Mouse (Mus musculus) kidney, adult 2 months (tissue): ENCODE data around the gene Klk15. TPM values are rescaled to one million over a fixed set of nuclear protein-coding genes. Genes with fewer than 3 reads are reported as not detected.
"Not testable (repeated sequence)": the region's sequence is repeated elsewhere in the genome, so short reads cannot be mapped to it uniquely, and the experiment has no call there.

ENCODE experiments used
- DNase-seq: peaks from one replicate; pipeline ENCODE4 v3.0.0; 2021
- H3K27ac ChIP-seq: fragments of 200-500 bp; 2 replicates; pipeline ENCODE4 v1.5.1; 2012; ENCODE audit warnings: low read depth, low read length, control low read depth, inconsistent platforms; ENCODE audit not compliant: insufficient read depth
- H3K27me3 ChIP-seq: fragments of 200-500 bp; replicated peaks from 2 replicates; pipeline ENCODE4 v1.6.1; 2012; ENCODE audit warnings: mild to moderate bottlenecking, moderate library complexity, low read length, inconsistent platforms; ENCODE audit not compliant: control insufficient read depth, insufficient read depth
- H3K36me3 ChIP-seq: fragments of 200-500 bp; 2 replicates; pipeline ENCODE4 v1.6.1; 2012; ENCODE audit warnings: mild to moderate bottlenecking, moderate library complexity, low read length, inconsistent platforms; ENCODE audit not compliant: control insufficient read depth, insufficient read depth
- H3K4me1 ChIP-seq: fragments of 200-500 bp; 2 replicates; pipeline ENCODE4 v1.6.1; 2011; ENCODE audit warnings: low read length; ENCODE audit not compliant: control insufficient read depth, insufficient read depth
- H3K4me3 ChIP-seq: fragments of 200-500 bp; 2 replicates; pipeline ENCODE4 v1.5.1; 2011; ENCODE audit warnings: mild to moderate bottlenecking, low read depth, low read length, control low read depth; ENCODE audit not compliant: insufficient read depth
- CTCF ChIP-seq: fragments of 200-500 bp; conservative IDR thresholded peaks from 2 replicates; pipeline ENCODE4 v1.5.1; 2011; ENCODE audit warnings: low read depth, mild to moderate bottlenecking, control low read depth, low read length, moderate library complexity, mixed read lengths; ENCODE audit not compliant: insufficient read depth, insufficient read length
- POLR2A ChIP-seq: fragments of 200-500 bp; IDR thresholded peaks from one replicate; pipeline ENCODE4 v1.6.1; 2011; ENCODE audit warnings: low read depth, low read length, control low read depth
- WGBS: fragments of 180-500 bp; shearing (Covaris S2); methylation state at CpG from one replicate; pipeline ENCODE4 v1.1.7; 2018; 5-methylcytosine and 5-hydroxymethylcytosine counted together
- polyA plus RNA-seq: library from polyadenylated mRNA; depleted of rRNA; stranded (reverse); fragments of >200 nt; gene quantifications from 2 replicates; pipeline ENCODE4 v1.2.3, GENCODE M21; 2012; rRNA removed

Gene Klk15
- polyA plus RNA-seq, 1 experiment: 0.09 TPM

DNA sequence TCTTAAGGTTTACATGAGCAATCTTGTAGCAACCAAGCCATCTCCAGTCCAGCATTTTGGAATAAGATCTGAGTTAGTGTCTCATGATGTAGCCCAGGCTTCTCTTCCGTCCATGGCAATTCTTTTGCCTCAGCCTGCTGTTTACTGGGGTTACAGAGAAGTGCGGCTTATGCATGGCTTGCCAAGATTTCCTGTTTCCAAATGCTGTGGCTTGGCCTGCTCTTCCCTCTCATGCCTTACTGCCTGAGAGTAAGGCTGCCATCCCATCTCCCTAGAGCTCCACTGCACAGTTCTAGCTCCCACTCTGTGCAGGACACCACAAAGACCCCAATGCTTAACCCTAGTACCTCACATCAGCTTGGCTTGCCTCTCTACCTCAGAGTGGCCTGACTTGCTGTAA, 34.1 kb downstream of the Klk15 start:
- WGBS: 81% methylated on average over 2 of the region's 2 CpGs
- TF ChIP-seq POLR2A: no peak
- no peaks in the 10 kb centered on the region for H3K27me3 ChIP-seq
- H3K27ac ChIP-seq: no peak overlapping the region
- no peak overlapping the region for H3K4me3 ChIP-seq
- H3K4me1 ChIP-seq: 0 out of 2 replicates have a peak, but pooled peaks cover 4% of the 10 kb centered on the region
- H3K36me3 ChIP-seq: no peaks in the 10 kb centered on the region
- no peak for DNase-seq

DNA sequence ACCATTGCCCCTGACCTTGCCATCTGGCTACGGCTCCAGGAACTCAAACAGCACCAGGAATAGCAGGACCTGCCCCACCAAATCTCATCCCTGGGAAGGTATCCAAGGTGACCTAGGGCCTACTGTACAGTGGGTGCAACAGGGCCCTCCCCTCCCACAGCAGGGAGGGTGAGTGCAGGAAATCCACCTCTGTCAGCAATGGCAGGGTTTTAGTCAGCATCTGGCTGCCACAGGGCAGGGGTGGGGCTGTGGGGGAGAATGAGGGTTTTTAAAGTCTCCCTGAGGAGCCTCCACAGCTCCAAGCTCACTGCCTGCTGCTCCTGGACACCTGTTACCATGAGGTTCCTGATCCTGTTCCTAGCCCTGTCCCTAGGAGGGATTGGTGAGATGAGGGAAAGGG, 42.2 kb downstream of the Klk15 start, which contains the start of gene Klk1b9:
TSS of gene Klk1b9 (plus strand) at position 301 of the 400 bp plus-strand sequence.
- not testable (repeated sequence) for H3K4me1 ChIP-seq, H3K4me3 ChIP-seq, H3K36me3 ChIP-seq, DNase-seq, H3K27me3 ChIP-seq, H3K27ac ChIP-seq
- WGBS: 76% methylated on average over 1 of the region's 1 CpGs

DNA sequence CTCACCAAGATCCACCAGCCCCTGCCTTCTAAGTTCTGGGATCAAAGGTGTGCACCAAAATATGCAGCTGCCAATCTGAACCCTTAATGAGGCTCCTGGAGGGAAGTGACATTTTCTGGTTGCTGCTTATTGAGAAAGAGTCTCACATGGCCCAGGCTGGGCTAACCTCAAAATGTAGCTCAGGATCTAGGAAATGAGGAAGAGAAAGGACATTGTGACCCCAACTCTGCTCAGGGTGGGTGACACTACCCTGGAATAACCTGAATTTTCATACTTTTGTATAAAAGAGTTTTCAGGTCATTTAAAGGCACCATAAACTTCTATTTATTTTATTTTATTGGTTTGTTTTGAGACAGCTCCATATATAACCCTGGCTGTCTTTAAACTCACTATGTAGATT, 52.1 kb downstream of the Klk15 start:
- H3K4me3 ChIP-seq: no peak overlapping the region
- no peaks in the 10 kb centered on the region for H3K36me3 ChIP-seq
- H3K27ac ChIP-seq: no peak overlapping the region
- no peaks in the 10 kb centered on the region for H3K27me3 ChIP-seq
- TF ChIP-seq POLR2A (no peak), CTCF (no peak)
- no peaks in the 10 kb centered on the region for H3K4me1 ChIP-seq
- DNase-seq: no peak

Other genes starting within 250 kb of the Klk15 start
- gene Klk14, start 243.3 kb upstream of the Klk15 start, polyA plus RNA-seq: 0.11 TPM in 1 of 2 replicates, not detected in the other
- gene Klk13, start 221.2 kb upstream of the Klk15 start, polyA plus RNA-seq: 0.04 TPM in 1 of 2 replicates, not detected in the other
- not detected in 2 replicates for gene Klk12, start 164.8 kb upstream of the Klk15 start, polyA plus RNA-seq
- 0.18 TPM in 1 of 2 replicates, not detected in the other for gene Klk11, start 159.1 kb upstream of the Klk15 start, polyA plus RNA-seq
- 0.41 and 0.52 TPM in 2 replicates for gene Klk10, start 152.7 kb upstream of the Klk15 start, polyA plus RNA-seq
- not detected in 2 replicates for gene Klk9, start 141.8 kb upstream of the Klk15 start, polyA plus RNA-seq
- gene Klk8, start 136.2 kb upstream of the Klk15 start, polyA plus RNA-seq: 4.2 and 5.9 TPM in 2 replicates
- gene Klk7, start 122.4 kb upstream of the Klk15 start, polyA plus RNA-seq: not detected in 2 replicates
- not detected in 2 replicates for gene Klk6, start 109.2 kb upstream of the Klk15 start, polyA plus RNA-seq
- not detected in 2 replicates for gene Klk5, start 91.8 kb upstream of the Klk15 start, polyA plus RNA-seq
- gene Klk4, start 52.6 kb upstream of the Klk15 start, polyA plus RNA-seq: not detected in 2 replicates
- gene Klk1b8, start 16.9 kb downstream of the Klk15 start, polyA plus RNA-seq: 1.0 and 1.1 TPM in 2 replicates
- gene Klk1b1, start 33.0 kb downstream of the Klk15 start, polyA plus RNA-seq: 0.11 and 0.52 TPM in 2 replicates
- 1.6 and 1.7 TPM in 2 replicates for gene Klk1b9, start 42.3 kb downstream of the Klk15 start, polyA plus RNA-seq
- 0.52 and 0.99 TPM in 2 replicates for gene Klk1b11, start 62.1 kb downstream of the Klk15 start, polyA plus RNA-seq
- gene Klk1b26, start 78.4 kb downstream of the Klk15 start, polyA plus RNA-seq: not detected in 2 replicates
- 1.6 and 3.2 TPM in 2 replicates for gene Klk1b27, start 118.5 kb downstream of the Klk15 start, polyA plus RNA-seq
- gene Klk1b21, start 168.6 kb downstream of the Klk15 start, polyA plus RNA-seq: 0.20 and 0.43 TPM in 2 replicates
- gene Klk1b22, start 178.9 kb downstream of the Klk15 start, polyA plus RNA-seq: 1.1 and 2.4 TPM in 2 replicates
- gene Klk1b16, start 203.0 kb downstream of the Klk15 start, polyA plus RNA-seq: 0.59 and 0.60 TPM in 2 replicates